Mouse (Mus musculus): ENCODE results near the gene Kbtbd12.

The Kbtbd12 gene

DNA sequence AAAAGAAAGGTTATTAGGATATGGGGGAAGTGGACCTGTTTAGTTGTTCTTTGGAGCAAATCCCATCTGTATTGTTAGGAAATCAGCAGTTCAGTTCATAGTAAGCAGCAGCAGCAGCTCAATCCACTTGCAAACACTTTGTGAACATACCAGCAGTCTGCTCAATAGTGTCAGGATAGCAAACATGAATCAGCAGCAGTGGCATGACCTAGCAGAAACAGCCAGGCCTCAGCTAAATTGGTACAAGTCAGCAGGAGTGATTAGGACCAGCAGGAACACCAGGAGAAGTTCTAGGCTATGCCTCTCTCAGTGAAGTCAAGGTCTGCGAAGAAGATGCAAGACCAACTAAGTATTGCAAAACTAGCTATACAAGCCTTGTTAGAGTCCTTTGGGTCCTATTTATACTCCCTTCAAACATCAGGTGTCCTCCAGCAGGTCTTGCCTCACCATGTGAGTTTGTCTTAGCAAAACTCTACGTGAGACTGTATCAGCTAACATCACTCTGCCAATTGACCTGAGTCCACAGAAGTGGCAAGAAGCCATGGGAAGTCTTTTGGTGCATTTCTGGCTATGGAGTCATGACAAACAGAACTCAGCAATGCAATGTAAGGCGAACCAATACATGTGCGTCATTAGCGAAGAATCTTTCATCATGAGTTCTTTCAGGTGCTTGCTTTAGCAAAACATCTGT, at the start of gene Kbtbd12:
Kbtbd12 (minus strand) TSS at position 340 of the 691 bp plus-strand sequence.
- DNase-seq (ENCODE audit: low spot score in 2 of 2) = no peak

DNA sequence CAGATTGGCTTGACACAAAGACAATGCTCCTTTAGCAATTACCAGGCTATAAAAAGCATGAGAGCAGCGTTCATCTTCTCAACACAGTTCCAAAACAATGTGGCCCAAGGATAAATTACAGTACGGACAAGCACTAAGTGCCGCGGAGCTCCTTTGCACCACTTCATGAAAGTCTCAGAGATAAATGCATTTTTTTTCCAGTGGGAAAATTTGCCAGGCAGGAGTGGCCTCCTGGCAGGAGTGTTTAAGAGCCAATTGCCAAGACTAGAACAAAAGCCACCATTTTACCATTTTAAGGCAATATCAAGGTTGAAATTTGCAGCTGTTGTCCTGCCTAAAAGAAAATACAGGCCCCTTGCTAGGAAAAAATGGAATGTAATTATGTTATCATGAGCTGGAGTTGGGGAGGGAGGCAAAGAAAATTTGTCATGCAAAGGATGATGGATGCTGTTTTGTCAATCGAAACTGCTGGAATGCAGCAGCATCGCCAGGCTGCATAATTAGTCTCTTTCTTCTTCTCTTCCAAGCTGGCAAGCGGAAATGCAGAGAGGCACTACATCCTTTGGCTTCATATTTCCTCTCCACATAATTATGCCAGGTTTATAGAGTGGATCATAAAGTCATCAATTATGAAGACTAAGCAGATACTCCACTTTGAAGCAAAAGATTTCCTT, 45.8 kb upstream of the Kbtbd12 start:
- no peak for DNase-seq (ENCODE audit: low spot score in 2 of 2)

DNA sequence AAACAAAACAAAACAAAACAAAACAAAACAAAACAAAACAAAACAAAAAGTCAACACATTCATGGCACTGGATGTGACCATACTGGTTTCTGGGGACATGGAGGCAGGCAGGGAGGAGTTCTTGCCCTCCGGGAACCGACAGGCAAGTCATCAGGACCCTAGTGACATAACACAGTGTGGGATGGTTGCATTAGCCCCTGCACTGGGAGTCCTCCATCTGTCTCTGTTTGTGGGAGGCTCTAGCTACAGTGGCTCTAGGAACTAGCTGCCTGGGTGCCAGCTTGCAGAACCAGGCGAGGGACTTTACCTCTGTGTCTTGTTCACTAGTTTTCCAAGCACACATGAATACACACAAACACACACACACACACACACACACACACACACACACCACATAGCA, 43.3 kb upstream of the Kbtbd12 start:
- no peak for DNase-seq (ENCODE audit: low spot score in 2 of 2)

DNA sequence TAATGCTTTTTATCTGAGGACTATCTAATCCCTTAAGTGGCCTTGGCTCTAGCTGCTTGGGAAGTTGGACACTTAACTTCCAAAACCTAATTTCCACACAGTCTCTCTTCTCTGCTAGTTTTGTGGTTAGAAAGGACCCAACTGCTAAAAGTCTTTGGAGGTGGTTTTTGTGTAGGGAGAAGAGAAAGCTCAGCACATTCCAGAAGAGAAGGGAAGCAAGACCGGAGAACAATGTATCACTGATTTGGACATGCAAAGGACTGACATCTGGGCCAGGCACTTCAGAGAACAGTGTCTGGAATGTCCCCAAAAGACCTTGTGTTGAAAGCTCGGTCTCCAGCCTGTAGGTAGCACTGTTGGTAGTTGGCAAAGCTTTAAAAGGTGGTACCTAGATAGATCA, 40.0 kb upstream of the Kbtbd12 start:
- no peak for DNase-seq (ENCODE audit: low spot score in 2 of 2)

DNA sequence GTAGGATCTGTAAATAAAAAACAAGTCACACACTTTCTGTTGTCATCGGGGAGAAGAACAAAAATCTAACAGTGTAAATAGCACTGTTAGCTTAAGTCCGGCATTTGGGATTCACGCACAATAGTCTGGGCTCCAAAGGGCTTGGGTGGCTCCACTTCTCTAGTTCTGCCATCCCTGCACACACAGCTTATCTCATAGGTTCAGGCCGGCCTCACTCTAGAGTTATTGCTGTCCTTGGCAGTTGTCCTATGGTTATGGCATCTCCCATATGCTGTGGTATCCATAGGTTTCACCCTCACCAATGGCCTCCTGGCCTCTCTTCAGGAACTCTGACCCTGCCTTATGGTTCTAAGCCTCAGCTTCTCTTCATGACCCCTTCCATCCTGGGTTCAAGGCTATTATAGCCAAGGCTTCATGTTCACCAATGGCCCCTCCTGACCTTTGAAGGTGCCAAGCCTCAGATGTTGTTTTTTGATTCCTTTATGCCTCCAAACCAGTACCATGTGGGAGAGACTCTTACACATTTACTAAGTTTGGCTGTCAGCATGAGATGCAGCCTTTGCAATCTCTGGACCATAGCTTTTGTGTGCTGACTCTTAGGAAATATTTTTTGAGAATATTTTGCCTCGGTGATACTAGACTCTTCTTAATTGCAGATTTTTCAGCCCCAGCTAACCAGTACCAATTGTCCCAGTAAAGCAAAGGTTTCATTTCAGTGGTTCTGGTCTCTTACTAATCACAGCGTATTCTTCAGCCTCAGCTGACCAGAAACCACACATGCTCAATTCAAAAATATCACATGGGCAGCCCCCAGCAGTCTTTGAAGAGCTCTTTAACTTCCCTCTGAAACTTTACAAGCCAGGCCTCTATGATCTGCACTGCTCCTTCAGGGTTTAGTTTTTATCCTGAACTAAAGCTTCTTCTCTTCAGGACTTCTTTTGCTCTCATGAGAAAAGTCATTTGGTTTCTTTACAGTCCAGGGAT, 39.3 kb upstream of the Kbtbd12 start:
- DNase-seq (ENCODE audit: low spot score in 2 of 2) = no peak

DNA sequence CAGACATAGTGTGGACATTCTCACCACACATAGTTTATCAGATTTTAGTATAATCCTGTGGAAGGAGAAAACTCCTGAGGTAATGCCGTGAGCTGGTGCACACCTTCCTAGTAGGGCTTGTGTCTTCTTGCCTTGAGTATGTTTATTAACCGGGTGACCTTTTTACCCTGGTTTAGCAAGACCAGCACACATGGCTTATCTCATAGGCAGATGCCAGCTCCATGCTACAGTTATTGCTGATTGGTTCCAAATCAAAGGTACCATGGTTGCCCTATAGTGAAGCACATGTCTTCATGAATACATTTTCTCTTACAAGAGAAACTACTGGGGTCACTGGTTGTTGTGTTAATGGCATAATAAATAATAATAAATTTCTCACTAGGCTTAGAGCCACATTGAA, 38.1 kb upstream of the Kbtbd12 start:
- DNase-seq (ENCODE audit: low spot score in 2 of 2) = no peak

DNA sequence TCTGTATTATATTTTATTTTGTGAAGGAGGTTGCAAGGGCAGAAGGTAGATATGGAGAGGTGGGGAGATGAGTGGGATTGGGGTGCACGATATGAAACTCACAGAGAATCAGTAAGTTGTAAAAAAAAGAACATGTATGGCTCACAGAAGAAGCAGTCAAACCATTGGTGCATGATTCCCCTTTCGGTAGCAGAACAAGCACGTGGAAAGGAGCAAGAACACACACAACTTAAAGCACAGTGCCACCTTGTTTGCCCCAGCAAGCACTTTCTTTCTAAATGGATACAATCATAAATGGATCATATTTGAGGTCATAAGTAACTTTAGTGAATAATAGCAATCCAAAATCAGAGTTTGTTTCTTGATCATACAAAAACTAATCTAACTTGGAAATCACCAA, 24.5 kb upstream of the Kbtbd12 start:
- no peak for DNase-seq (ENCODE audit: low spot score in 2 of 2)

DNA sequence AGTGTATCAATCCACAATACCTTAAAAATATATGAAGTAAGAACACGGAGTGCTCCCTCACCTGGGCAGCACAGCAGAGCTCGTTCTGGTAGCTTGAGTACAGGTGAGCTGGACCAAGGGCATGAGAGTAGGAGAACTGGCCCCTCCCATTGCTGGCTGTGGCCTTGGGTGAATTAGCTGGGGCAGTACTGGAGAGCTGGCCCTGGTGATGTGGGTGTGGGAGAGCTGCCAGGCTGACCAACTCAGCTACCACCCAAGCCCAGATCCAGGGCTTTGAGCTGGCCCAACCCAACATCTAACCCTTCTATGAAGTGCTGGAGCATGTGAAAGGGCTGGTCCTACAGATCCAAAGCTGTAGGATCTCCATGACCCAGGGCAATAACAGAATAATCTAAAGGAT, 23.9 kb upstream of the Kbtbd12 start:
- no peak for DNase-seq (ENCODE audit: low spot score in 2 of 2)

DNA sequence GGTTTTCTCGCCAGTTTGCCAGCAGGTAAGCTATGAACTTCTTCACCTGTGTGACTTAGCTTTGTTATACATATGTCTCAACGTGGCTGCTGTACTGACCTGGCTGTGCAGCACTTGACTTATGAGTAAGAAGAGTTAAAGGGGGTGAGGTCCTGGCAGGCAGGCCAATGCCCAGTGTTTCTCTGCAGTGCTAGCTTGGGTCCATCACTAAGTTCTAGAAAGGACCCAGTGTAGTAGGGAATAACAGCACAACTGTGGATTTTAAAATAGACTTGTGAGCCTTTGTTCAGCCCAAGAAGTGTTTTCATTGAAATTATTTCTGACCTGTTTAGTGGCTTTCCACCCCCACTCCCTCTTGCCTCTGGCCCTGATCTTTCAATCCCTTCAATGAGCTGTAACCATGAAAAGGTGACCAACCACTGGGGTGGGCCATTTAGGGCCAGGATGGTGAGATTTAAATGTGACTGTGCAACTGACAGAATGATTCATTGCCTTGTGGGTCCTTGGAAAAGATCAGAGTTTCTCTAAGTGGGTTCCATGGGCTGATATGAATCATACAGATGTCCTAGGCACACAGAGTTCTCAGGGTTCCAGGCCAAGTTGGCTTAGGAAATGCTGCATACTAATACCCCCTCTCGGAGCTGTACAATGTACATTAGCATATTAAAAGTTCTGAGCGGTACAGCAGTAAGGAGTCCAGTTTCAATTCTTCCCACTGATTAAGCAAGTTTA, 10.0 kb upstream of the Kbtbd12 start:
- peak in 1 of 2 experiments; percentile 8 for DNase-seq (ENCODE audit: low spot score in 2 of 2)

DNA sequence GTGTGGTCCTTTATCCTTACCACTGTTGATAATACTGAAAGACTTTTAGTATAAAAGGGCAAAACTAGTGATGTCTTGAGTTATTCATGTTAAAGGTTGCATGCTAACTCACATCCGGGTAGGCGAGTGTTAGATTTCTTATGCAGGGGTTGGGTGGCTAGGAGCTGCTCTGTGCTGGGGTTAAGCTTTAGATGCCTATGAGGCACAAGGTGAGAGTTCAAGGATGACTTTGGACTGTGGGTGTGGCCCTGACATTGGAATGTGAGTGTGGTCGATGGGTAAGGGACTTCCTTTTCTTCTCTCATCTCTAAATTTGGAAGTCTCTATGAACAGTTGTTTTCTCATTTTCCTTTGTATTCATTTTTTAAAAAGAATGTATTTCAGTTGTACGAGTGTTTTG, 7.0 kb upstream of the Kbtbd12 start:
- no peak for DNase-seq (ENCODE audit: low spot score in 2 of 2)

DNA sequence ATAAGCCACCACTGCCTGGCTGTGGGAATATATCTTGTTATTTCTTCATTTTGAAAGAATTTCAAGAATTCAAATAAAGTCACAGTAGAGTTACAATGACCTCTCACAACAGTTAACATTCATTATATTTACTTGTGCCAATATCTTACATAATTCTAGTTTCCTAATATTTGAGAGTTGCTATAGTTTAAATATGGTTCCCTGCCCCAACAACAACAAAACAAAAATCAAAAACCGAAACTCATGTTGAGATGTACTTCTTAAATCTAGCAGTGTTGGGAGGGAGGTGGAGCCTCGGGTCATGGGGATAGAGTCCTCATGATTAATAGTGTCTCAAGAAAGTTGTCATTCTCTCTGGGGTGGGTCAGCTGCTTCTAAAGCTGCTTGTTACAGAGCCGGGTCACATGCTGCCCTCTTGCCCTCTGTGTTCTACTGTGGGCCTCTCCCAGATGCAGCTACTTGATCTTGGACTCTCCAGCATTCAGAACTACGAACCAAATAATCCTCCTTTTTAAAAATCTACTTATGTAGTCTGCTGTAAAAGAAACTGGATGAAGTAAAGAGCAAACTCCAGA, 3.7 kb upstream of the Kbtbd12 start:
- no peak for DNase-seq (ENCODE audit: low spot score in 2 of 2)

DNA sequence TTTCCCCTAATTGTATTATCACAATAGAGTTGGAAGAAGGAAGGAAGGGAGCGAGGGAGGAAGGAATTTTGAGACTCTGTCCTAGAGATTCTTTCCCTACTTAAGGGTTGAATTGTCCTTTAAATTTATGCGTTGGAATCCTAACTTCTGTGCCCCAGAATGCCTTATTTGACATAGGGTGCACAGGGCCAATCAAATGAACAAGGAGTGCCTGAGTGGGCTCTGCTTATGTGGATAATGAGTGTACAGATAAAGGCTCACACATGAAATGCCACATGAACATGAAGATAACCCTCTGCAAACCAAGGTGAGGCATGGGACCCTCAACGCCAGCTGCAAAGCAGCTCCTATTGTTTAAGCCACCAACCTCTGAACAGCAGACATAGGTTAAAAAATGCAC, 2.6 kb upstream of the Kbtbd12 start:
- no peak for DNase-seq (ENCODE audit: low spot score in 2 of 2)

DNA sequence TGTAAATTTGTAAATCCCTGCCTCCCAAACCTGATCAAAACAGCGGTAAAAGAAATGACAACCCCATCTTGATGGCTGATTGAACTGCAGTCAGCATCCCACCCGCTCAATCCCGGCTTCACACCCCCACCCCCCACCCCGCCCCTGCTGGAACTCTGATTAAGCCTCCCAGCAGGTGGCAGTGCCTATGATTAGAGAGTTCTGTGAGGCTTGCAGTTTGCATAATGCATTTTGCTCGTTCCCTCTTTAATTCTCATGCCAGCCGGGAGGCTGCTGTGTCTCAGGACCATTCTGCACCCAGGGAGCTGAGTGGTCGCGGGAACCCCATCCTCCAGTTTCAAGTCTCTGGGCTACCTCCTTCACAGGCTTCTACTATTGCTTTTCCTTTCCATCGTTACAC, 2.2 kb upstream of the Kbtbd12 start:
- peak in 1 of 2 experiments; percentile 52 for DNase-seq (ENCODE audit: low spot score in 2 of 2)

DNA sequence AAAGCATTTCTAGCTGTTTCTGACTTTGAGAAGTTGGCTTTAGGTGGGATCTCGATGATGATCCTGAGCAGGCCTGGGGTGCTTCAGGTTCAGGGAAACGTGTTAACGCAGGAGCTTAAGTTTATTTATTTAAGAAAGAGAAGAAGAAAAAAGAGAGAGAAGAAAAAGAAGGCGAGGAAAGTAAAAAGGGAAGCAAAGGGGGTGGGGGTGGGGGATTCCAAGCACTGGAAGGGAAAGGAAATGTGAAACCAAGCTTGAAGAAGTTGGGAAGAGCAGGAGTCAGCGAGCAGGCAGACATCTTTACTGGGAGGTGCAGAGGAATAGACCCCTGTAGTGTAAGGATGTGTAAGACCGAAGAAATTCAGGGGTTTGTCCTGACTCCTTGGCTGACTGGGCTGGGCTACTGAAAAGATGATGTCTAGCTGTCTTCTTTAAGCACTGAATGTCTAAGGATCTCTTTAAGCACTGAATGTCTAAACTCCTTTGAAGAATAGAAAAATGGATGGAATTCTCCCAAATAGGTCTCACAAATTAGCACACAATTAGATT, 1.7 kb upstream of the Kbtbd12 start:
- DNase-seq (ENCODE audit: low spot score in 2 of 2) = no peak

DNA sequence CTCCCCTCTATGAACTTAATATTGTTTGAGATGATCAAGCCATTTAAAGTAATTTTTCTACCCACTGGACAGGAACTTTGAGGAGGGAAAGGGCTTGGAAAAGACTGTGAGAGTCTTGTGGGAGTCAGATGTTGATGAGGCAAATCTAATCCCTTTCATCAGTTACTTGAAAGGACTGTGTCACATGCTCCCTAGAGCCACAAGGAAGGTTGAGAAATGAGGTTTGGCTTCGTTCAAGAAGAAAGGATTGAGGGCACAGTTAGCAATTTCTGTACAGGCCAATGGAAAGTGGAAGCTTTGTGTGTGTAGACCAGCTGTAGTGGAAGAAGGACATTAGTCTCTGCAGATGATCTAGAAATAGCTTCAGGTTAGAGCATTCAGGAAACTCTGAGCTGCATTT, 1.2 kb upstream of the Kbtbd12 start:
- DNase-seq (ENCODE audit: low spot score in 2 of 2) = no peak

DNA sequence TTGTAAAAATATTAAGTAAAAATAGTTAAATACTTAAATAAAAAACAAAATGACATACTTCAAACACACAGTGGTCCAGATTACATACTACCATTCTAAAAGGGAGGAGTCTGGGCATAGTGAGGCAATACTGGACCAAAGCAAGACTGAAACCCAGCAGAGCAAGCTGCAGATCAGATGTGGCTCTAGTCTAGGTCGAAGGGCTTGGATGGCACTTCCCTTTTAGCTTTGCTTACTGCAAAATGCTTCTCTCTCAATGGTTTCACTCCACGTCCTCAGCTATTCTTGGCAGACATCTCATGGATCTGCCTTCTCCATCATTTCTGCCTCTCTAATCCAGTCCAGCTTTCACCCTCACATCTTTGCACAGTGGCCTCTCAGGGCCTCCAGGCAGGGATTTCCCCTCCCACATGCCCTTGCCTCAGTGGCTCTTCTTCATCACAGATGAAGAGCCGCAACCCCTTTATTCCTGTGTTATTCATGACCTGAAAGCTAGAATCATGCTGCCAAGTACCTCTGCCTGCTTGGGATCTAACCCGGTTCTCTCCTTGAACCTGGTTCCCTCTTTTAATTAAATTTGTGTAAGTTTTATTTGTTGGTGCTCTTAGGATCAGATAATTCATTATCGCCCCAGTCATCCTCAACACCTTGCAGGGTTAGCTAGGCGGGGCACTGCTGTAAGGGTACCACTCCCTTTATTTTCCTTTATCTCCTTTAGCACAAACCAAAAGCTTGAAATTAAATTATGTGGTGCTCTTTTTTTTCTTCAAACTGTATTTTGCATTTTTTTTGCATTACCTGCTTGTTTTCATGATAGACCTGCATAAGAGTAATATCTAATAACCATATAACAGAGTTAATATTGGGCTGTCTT, 1.6 kb downstream of the Kbtbd12 start:
- no peak for DNase-seq (ENCODE audit: low spot score in 2 of 2)

DNA sequence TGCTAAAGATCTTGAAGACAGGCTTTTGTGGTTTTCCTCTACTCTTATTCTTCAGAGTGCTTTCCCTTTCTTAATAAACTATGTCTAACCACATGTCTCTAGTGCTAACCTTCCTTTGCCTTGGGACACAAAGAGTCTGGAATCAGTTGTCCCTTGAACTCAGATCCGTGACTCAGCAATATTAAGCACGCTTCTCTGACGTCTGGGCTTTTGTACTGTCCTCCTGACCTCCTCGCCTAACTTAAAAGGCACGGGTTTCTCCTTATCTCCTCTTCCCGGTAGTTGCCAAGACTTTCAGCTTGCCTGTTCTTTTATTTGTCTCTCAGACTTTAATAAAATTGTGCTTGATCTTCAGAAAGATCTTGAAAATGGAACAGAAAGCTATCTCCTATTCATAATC, 6.5 kb downstream of the Kbtbd12 start:
- DNase-seq (ENCODE audit: low spot score in 2 of 2) = no peak

DNA sequence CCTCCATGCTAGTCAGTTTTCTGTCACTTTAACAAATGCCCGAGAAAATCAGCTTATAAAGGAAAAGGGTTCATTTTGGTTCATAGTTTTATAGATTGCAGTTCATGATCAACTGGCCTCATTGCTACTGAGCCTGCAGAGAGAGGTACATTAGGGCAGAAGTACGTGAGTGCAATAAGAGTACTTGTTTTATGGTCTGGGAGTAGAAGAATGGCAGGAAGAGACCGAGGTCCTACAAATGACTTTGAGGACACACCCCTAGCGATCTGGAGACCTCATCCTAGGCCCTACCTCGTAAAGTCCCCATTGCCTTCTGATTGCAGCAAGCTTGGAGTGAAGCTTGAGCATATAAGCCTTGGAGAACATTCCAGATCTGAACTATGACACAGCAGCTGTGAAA, 7.2 kb downstream of the Kbtbd12 start:
- DNase-seq (ENCODE audit: low spot score in 2 of 2) = no peak

DNA sequence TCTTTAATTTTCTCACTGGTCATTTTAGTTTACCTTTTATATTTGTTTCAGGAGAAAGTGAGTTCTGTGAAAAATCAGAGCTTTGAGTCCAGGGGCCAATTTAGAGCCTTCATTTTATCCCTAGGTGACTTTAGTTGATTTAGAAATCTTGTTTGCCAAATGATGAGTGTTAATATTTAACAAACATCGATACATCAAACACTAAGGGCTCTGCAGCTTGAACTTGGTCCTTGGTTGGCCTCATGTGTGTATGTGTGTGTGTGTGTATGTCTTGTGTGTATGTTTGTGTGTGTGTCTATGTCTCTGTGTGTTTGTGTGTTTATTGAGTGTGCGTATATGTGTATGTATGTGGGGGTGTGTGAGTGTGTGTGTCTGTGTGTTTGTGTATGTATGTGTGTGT, 7.9 kb downstream of the Kbtbd12 start:
- DNase-seq (ENCODE audit: low spot score in 2 of 2) = no peak

DNA sequence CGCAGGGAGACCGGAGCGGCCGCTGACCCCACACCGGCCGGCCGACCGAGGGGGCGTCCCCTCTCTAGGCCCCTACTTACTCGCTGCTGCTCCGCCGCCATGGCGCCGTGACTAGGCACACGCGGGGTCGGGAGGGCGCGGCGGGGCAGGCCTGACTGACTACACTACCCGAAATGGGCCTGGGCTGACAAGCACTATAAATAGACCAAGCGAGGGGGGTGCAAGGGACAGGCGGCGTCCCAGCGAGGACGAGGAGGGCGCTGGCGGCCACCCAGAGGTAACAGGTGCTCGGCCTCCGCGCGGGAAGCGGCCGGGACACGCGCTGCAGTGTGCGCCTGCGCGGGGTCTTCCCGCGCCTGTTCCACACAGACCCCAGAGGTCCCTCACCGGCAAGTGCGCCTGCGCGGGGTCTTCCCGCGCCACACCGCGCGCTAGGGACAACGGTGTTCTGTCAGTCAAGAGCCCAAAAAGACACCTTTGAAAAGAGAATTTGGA, 10.4 kb downstream of the Kbtbd12 start:
- DNase-seq (ENCODE audit: low spot score in 2 of 2) = peak in 1 of 2 experiments; percentile 46

Data from left cerebral cortex, adult 9 months (tissue).